Mouse (Mus musculus) embryo, embryonic 11.5 days (tissue): ENCODE measurements around the gene Tnxb.

Source experiments
- DNase-seq: peaks from one replicate; pipeline ENCODE4 v3.0.0-alpha.2; 2012; ENCODE audit warnings: low read depth, low spot score

Gene Tnxb

DNA sequence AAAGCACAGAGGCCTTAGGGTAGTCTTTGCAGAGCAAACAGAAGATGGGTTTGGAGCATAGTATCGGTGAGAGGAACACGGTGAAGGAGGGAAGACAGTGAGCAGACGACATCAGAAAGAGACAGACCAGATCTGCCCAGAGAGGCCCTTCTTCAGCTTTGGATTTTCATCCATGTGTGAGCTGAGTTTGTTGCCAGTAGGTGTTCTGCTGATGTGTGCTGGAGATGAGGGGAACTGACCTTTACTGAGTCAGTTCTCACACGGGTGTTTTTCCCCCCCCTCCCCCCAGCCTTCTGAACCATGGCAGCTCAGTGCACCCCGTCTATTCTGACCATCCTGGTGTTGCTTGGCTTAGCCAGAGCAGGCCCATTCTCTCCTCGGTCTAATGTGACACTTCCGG lies at the start of gene Tnxb:
Tnxb (plus strand) TSS at position 301 of the 400 bp plus-strand sequence.
- no peak for DNase-seq

DNA sequence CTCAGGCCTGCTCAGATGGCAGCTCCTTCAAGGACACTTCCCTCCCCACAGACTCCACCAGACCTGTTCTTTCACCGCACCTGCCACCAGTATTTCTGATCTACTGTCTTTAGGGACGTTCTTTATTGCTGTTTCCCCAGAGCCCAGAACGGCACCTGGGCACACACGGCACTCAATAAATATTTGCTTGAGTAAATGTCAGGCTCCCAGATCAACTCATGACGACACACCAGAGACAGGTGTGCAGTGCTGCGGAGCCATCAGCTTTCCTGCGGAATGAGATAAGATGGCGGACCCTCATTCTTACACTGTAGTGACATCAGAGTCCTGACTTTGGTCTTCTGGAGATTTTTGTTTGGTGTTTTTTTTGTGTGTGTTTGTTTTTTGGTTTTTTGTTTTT lies 49.3 kb upstream of the Tnxb start:
- no peak for DNase-seq

- no peak for DNase-seq
Observed at GRCm38 (mm10) chr17:34623161-34623560, 47.2 kb upstream of the Tnxb start.

DNA sequence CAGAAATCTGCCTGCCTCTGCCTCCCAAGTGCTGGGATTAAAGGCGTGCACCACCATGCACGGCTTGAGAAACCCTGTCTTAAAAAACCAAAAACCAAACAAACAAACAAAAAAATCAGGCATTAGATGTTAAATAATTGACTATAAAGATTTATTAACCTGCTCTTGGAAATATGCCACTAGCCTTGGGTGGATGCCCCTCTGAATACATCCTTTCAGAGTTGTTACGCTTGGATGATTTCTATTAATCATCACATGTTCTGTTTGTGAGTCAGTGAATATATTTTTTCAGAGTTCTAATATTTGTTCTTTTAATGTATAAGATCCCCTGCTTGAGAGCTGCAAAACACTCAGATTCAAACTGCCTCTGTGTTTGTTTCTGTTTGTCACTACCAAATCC lies 45.4 kb upstream of the Tnxb start:
- no peak for DNase-seq

DNA sequence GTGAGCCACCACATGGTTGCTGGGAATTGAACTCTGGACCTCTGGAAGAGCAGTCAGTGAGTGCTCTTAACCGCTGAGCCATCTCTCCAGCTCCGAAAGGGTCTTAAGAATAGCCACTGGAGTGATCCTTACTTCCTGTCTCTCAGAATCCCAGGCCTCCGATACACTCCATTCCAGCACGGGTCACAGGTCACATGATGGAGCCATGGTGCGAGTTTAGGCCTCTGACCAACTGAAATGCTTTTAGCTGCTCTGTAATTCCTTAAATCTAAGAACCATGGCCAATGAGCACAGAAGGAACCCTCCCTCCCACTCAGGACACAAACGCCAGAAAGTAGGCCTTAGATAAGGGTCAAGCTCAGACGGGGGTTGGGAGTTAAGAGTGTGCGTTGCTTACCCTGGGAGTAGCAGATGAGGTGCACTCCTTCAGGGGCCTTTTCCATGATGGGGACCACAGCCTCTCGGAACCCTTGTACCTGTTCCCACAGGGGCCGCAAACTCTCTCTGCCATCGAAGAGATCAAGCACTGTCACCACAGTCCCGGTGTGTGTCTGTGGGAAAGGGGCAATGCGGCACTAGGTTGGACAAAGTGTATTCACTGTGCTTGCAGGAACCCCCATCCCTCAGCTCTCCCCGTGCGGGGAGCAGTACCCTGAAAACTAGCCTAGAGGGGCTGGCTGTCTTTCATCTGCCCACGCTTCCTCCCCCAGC lies 44.1 kb upstream of the Tnxb start:
- DNase-seq, result no peak

DNA sequence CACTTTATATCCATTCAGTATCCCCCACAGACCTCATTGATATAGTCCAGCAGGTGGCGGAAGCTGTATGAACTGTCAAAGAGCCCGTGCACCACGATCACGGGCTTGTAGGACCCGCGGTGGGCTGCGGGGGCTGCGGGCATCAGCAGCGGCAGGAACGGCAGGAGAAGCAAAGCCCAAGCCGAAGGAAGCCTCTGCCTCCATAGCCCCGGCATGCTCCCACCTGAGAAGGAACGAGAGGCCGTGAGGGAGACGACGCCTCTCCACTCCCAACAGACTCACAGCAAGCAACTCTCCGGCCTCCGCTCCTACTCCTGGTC lies 43.6 kb upstream of the Tnxb start:
- DNase-seq, result no peak

DNA sequence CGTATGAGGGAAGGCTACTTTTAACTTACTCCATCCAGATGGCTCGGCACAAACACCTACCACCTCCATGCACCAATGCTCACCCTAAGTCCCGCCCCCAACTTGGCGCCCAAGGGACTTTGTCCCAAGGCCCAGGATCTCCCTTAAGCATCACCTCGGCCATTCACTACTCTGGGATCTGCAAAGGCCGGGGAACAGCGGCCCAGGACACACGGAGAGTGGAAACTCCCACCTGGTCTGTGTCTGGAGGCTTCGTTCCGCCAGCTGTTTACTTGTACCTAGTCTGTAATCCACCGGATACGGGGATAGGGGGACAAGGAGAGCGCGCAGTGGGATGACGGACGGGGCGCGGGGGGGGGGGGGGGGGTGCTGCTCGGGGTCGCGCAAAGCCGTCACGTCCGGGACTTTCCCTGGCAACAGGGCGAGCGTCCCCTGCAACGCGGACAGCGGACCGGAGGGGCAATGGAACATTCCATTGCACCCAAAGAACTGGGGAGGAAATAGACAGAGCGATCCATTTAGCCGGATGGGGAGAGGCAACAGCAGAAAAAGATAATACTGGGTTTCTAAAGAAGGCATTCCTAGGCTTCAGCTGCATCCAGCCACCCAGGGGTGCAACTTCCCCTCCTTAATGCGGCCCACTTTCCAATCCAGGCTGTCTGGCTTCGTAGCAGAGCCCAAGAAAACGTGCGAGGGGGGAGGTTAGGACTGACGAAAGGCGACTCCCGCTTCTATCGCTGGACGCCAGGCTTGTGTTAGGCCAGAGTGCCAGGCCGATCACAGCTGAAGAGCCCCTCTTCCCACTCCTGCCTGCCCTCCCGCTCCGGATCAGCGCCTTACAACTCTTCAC lies 43.0 kb upstream of the Tnxb start:
- peak; percentile 81 for DNase-seq

DNA sequence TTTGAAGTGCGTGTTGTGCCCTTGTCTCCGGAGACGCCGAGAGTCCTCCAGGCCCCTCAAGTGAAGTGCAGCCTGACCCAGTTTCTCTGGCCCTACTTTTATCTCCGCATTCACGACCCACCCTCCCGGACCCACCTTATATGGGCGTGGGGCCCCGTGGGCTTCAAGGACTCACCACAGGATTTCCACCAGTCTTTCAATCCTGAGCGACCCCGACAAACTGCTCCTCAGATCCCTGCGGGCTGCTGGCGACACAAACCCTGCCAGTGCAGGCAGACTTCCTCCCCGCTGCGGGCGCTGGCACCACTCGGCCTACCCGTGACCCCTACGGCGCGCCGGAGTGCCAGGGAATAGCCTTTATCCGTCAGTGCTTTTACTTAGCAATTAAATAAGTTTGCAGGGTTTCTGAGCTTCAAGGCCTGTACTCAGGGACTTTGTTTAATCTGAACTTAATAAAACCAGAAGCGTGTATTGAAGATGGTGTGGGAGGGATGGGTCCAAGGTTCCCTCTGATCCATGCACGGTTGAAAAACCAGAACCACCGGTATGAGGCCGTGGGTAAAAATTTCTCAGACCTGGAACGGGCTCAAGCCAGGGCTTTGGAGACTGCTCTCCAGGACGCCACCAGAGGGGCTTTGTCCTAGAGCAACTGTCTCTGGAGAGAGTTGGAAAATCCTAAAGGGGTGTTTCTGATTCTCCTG lies 42.2 kb upstream of the Tnxb start, which contains the start of gene Ppt2:
Ppt2 (minus strand) TSS at position 568 of the 701 bp plus-strand sequence.
- no peak for DNase-seq

DNA sequence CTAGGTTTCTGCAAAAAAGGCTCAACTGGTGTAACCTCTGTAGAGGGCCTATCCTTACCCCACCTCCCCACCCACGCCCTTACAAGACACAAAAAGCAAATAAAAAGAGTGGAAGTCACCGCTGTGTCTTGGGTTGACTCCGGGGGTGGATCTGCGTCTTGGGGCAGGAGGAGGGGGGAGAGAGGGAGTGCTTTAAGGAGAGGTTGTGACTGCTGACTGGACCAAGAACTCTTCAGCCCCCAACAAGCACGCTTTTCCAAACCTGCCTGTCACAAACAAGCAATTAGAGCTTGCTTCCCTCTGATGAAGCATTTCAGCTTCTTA lies 41.7 kb upstream of the Tnxb start:
- DNase-seq, result no peak

GRCm38 (mm10) chr17:34629221-34629751 lies 41.0 kb upstream of the Tnxb start, which contains the start of gene Prrt1:
Prrt1 (plus strand) TSS chr17:34629533.
- DNase-seq, result no peak

DNA sequence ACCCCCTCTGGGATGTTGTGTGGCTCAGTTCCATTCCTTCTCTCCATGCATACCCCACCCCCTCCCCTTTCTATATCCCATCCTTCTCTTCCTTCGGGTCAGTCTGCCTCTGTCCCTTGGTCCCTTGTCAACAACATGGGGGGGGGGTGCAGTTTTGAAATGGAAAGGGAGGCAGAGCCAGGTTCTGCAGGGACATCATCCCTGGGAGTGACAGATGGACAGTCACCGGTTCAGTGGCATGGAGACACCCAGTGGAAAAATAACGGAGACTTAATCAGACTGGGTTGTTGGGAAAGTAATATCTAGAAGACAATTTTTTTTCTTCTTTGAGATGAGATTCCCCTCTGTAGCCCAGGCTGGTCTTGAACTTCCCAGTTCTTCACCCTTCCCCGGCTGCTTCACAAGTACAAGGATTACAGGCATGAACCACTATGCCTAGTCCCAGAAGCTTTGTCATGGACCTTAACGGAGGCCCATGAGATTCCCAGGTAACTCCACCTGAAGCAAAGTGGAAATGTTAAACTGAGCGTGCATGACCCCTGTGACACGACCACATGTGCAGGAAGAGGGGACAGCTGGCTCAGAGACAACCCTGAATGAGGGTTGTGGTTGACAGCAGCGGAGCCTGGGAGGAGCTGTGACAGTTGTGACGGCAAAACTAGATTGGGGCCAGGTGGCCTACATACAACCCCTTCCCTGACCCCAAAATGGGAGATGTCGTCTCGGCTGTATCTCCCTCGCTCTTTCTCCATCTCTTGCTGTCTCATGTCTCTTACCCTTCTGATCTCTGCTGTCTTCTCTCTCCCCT lies 40.3 kb upstream of the Tnxb start:
- no peak for DNase-seq

DNA sequence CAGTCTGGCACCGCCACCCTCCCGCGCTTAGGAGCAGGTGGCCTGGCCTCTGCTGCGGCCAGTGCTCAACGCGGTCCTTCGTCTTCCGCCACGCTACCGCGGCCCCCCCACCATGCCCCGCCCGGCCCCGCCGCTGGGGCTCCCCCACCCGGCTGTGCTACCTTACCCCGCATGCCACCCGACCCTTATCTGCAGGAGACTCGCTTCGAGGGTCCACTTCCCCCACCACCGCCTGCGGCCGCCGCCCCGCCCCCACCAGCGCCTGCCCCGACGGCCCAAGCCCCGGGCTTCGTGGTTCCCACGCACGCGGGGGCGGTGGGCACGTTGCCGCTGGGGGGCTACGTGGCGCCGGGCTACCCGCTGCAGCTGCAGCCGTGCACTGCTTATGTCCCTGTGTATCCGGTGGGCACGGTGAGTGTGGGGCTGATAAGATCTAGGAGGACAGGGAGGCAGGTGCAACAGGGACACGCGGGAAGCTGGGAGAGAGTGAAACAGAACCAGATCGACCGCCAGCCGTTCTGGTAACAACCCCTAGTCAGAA lies 39.5 kb upstream of the Tnxb start:
- no peak for DNase-seq

DNA sequence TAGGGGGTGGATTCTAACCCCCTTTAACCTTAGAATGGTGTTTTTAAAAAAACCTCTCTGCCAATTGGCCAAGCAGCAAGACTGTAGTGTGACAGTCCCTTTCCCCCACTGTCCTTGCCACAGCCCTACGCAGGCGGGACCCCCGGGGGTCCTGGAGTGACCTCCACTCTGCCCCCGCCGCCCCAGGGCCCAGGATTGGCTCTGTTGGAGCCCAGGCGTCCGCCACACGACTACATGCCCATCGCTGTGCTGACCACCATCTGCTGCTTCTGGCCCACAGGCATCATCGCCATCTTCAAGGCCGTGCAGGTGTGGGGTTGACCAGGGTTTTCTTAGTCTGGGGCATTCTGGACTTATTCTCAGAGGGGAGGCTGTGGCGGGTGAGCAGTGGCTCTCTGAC lies 38.7 kb upstream of the Tnxb start:
- DNase-seq, result no peak

- DNase-seq, result no peak
Observed at GRCm38 (mm10) chr17:34632261-34632691, 38.1 kb upstream of the Tnxb start.

GRCm38 (mm10) chr17:34635671-34636070 lies 34.7 kb upstream of the Tnxb start:
- DNase-seq, result no peak

- DNase-seq, result no peak
Observed at GRCm38 (mm10) chr17:34637459-34637858, 32.9 kb upstream of the Tnxb start.

GRCm38 (mm10) chr17:34639461-34640255 lies 30.7 kb upstream of the Tnxb start:
- DNase-seq, result no peak

DNA sequence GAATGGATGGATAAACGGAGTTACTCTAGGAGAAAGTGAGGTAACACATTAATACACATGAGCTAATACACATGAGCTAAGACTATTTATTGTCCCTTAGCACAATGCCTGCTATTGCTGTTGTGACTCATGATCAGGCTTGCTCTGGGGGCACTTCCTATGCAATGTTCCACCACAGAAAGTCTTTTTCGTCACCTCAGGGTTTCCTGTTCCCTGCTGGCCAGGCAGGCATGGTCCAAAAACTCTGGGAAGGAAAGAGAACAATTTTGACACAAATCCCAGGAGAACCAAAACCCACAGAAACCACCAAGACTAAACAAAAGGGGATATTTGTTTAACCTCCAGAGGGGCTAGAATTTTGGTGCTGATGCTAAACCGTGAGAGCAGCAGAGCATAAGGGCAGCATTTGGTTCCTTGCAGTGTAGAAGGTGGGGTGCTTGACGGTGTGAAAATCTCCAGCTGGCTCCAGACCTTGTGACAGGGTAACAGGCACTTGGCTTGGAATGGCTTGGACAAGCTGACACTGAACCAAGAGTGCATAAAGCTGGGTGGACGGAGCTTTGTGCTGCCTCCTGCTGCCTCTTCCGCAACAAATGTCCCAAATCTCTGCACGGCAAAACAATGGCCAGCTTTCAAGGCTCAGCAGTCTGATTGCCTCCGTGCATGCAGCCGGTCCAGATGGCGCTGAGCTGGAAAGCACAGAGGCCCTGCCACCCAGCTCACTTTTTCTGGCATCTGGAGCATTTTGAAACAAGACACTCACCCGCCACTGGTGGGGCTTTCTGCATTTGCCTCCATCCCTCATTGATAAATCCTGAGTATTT lies 29.3 kb upstream of the Tnxb start:
- DNase-seq, result no peak

GRCm38 (mm10) chr17:34641945-34642344 lies 28.4 kb upstream of the Tnxb start:
- no peak for DNase-seq
